Mouse (Mus musculus) fibroblast of lung, adult 2 months (primary cell): ENCODE measurements around the gene Rps6kb2.

Source experiments
- DNase-seq: peaks from one replicate; pipeline ENCODE4 v3.0.0-alpha.2; 2011; ENCODE audit warnings: low read depth

Gene Rps6kb2

DNA sequence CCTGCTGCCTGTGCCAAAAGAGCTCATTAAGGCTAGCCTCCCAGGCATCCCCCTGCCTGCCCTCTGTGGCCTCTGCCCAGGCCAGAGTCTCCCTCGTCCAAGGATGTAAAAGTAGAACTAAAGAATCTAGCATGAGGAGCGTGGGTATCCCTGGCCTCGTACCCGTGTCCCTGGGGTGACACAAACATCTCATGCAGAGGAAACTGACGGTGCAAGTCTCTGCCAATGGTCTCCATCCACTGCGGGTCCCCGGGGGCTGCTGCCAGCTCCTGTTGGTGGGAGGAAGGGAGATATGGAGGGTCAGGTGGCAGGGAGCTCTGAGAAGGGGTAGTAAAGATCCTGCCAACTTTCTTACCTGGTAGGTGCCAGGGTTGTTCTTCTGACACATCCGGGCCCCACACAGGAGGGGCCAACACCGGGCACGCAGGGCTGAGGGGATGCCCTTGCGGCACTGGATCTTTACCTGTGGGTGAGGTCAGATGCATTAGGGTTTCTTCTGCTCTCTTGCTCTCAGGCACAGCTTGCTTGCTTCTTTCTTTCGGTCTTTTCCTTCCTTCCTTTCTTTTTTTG is 26.0 kb upstream of the Rps6kb2 start:
- no peak for DNase-seq

DNA sequence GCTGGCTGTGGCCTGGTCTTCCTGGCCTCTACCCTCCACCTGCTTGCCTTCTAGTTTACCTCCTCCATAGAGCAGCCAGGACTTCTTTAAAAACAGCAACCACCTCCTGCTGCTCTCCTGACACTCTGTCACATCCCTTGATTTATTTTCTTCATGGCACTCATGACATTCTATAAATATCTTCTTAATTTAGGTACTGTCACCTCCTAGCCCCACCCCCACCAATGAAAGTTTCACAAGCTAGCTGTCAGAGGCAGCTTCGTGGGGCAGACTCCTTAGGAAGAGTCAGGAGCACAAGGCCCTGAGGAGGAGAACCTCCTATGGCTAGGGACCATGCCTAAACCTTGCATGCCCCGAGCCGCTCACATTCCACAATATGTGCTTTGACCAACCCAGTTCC is 24.1 kb upstream of the Rps6kb2 start:
- DNase-seq = no peak

- no peak for DNase-seq
These were observed 22.1 kb upstream of the Rps6kb2 start for GRCm38 (mm10) chr19:4184976-4185975.

DNA sequence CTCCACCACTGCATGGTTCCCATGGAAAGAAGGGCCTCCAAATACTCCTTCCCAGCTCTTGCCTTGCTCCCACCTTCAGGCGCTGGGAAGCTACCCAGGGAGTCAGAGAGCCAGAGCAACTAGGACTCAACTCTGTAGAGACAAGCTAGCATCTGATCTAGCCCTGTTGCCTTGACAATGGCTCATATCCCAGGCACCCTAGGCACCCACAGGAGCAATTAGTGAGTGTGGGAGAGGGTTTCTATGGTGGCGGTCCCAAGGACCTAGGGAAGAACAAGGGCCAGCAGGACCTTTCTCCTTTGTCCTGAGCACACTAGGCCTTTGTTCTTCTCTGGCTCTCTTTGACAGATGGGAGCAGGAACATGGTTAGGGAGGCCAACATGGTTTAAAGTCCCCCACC is 20.5 kb upstream of the Rps6kb2 start:
- no peak for DNase-seq

GRCm38 (mm10) chr19:4181892-4182291 is 18.7 kb upstream of the Rps6kb2 start:
- no peak for DNase-seq

- DNase-seq = no peak
These were observed 17.3 kb upstream of the Rps6kb2 start for GRCm38 (mm10) chr19:4180411-4180810.

- no peak for DNase-seq
These were observed 12.3 kb upstream of the Rps6kb2 start, which contains the start of gene Carns1 for GRCm38 (mm10) chr19:4175368-4175947. Carns1 (minus strand) TSS chr19:4175479.

GRCm38 (mm10) chr19:4172925-4173324 is 9.8 kb upstream of the Rps6kb2 start:
- no peak for DNase-seq

GRCm38 (mm10) chr19:4171393-4172290 is 8.5 kb upstream of the Rps6kb2 start:
- DNase-seq = no peak

GRCm38 (mm10) chr19:4170723-4171392 is 7.7 kb upstream of the Rps6kb2 start:
- no peak for DNase-seq

DNA sequence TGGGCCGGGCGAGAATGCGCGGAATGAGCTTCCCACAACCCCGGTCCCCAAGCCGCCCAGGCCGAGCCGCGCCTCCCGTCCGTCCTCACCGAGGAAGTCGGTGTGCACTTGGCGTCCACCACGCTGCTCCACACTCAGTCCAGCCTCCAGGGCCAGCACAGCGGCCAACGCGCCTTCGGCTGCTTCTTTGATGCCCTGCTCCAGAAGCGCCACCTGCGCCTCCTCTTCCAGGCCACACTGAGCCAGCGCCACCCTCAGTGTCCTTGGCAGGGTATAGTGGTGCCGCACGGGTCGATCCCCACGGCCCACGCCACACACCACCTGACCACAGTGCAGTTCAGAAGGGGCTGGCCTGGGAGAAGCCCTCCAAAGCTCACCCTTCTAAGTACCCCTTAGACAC is 6.7 kb upstream of the Rps6kb2 start:
- no peak for DNase-seq

DNA sequence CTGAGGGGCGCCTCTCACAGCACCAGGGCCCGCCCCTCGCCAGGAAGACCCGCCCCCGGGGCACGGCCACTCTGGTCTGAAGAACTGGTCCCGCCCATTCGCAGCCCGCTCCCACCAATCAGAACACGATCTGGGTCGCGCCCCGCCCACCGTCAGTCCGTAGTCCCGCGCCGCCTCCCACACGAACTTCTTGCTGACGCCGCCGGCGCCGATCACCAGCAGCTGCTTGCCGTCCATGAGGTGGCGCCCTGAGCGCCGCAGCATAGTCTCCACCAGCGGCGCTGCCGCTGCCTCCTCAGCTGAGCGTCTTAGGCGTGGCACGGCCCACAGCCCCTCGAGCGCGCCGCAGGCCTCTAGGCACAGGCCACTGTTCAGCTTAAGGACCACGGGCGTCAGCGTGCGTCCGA is 6.2 kb upstream of the Rps6kb2 start:
- peak; percentile 94 for DNase-seq

DNA sequence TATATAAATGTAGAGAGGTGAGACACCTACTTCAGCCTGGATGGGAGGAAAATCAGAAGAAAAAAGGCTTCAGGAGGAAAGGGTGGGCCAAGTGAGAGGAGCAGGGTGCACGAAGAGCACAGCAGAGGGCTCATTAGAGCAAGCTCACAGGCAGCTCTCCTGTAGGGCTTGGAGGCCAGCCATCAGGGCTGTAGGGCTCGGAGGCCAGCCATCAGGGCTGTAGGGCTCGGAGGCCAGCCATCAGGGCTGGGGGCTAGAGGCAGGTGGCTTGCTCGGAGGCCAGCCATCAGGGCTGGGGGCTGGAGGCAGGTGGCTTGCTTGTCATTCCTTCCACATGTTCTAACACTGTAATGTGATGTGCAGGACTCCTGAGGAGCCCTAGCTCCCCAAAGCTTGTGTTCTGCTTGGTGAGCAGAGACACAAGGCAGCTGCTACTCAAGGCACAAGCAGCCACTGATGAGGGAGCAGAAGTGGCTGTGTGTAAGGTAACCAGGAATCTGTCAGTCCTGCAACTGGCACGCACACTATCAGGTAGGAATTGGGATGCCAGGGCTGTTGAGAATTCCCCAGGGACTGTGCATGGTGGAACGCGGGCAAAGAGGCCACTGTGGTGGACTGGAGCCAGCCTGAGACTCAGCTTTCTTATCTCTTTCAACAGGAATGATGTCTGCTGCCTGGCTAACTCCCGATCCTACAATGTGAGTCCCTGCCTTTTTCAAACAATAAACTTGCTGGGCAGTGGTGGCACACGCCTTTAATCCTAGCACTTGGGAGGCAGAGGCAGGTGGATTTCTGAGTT is 3.7 kb upstream of the Rps6kb2 start:
- no peak for DNase-seq

DNA sequence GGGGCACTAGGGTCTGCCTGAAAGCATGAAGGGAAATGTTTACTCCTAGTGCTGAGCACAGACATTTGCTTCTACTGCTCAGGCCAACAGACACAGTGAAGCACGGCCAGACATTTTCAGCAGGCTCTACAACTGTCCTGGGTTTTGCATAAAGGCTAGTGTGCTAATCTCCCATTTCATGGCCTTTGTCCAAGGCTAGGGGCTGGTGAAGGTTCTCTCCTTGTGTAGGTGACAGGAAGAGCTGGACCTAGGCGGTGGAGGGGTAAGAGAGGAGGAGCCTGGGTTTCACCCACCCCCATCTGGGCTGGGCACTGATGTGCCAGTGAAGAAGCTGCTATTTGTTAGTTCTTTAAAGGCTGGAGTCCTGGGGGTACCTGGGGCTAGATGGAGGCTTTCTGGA is 1.6 kb upstream of the Rps6kb2 start:
- no peak for DNase-seq

DNA sequence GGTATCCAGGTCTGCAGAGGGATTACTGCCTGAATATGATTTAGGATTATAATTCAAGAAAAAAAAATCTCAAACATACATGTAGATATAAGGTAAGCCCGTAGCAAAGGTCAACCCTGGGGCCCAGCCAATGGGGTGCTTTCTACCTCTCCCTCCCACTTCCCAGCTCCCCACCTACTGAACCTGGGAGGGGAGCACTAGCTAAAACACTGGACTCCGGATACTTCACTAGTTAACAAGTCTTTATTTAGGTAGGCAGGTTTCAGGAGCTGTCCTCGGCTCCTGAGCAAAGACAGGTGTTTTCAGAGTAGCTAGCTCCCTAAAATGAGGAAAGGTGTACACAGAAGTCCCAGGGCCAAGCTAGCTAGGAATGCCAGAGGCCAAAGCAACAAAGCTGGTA is 946 bp upstream of the Rps6kb2 start:
- DNase-seq = no peak

- no peak for DNase-seq
These were observed 361 bp upstream of the Rps6kb2 start for GRCm38 (mm10) chr19:4163543-4163887.

DNA sequence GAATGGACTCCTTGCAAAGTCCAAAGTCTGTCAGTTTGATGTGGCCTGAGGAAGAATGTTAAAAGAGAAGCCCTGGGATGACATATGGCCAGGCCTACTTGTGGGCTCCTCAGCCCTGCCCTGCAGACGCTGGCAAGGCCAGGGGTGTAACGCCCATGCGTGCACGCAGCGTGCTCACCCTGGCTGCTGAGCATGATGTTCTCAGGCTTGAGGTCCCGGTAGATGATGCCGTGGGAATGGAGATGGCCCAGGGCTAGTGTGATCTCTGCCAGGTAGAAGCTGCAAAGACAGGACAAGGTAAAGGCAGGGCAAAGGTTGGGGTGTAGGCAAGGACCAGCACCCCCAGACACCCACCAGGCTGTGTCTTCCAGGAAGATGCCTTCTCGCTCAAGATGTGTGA is 4.1 kb downstream of the Rps6kb2 start:
- no peak for DNase-seq

DNA sequence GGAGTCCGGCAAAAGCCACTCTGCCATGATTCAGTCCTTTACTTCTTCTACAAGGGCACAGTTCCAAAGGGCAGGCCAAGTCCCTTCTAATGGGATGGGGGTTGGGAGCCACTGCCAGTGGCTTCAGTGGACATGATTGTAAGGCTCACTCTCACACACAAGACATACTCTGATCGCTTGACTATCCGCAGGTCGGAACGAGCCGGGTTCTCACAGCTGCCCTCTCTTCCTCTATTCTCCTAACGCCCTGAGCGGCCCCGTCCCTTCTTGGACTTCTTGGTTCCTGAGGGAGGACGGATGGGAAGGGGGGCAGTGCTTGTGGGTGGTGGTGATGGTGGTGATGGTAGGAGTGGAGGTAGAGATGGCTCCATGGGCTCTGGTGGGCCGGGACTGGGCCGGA is 6.4 kb downstream of the Rps6kb2 start:
- DNase-seq = no peak

DNA sequence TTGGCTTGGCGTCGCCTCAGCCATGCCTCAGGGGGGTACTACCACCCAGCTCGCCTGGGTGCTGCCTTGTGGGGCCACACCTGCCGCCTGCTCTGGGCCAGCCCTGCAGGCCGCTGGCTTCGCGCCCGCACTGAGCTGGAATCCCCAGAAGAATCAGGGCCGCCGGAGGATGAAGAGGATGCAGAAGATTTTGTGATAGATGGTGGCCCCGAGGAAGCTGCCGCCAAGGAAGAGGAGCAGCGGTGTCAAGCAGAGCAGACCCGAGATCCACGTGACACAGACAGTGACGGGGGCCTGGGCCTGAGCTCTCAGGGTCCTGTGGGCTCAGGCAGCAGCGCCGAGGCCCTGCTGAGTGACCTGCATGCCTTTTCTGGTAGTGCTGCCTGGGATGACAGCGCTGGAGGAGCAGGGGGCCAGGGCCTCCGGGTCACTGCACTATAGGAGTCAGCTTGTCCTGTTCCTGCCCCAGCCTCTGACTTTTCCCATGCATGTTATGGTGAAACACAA is 7.0 kb downstream of the Rps6kb2 start:
- no peak for DNase-seq
